Mouse (Mus musculus) left cerebral cortex, postnatal 10 days (tissue): ENCODE data around the gene E2f3. TPM values are rescaled to one million over a fixed set of nuclear protein-coding genes. Genes with fewer than 3 reads are reported as not detected.

Experiments used
- DNase-seq, 2 experiments: peaks; one replicate each; pipeline ENCODE4 v3.0.0; 2021 to 2022; ENCODE audit warnings: low spot score in 2 of 2, mixed read lengths in 1 of 2; ENCODE audit errors: extremely low spot score in 1 of 2
- intact Hi-C: fragments of 180-260 bp; cut with DNase I; formaldehyde crosslinking; loops from one replicate; pipeline ENCODE4 v1.15.1; 2025
- total RNA-seq, 2 experiments: library from RNA; stranded (reverse); gene quantifications; 2 replicates each; pipeline ENCODE4 v1.2.3; 2021

E2f3 gene
- total RNA-seq, 2 experiments from 2014 or later = 19.6 to 20.5 TPM

GRCm38 (mm10) chr13:29983523-29984191 is 2.2 kb downstream of the E2f3 start:
- intact Hi-C loops = loop anchor here (2.0 to 5.0 kb wide), 3 partner anchors 66 to 127 kb away; no protein-coding TSS in a partner anchor
- peak in 1 of 2 experiments; percentile 15 for DNase-seq

DNA sequence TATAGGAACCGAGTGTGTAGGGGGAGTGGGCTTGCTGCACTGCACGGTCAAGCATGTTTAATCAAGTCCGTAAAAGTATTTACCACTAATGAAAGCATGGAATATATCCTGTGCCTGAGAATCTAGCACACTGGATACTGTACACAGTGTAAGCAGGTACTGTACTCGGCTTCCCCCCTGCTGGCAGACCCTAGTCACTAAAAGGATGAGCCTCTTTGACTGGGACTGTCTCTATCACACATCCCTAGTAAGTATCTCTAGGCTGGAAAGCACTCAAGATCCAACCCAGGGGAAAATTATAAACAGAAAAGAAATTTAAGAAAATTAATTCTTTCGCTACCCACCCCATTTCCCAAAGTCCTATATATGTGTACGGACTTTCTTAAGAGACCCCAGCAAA is 2.8 kb downstream of the E2f3 start:
- peak; percentile 31 to 53 for DNase-seq
- intact Hi-C loops = loop anchor here (2.0 to 5.0 kb wide), 2 partner anchors 66 to 126 kb away; no protein-coding TSS in a partner anchor

GRCm38 (mm10) chr13:29982400-29982799 is 3.5 kb downstream of the E2f3 start:
- no peak for DNase-seq
- intact Hi-C loops = loop anchor here (2.0 to 5.0 kb wide), 2 partner anchors 65 to 126 kb away; no protein-coding TSS in a partner anchor

- intact Hi-C loops = no loop called here
- no peak for DNase-seq
Measured at GRCm38 (mm10) chr13:29979140-29979564, 6.7 kb downstream of the E2f3 start.

- no peak for DNase-seq
- intact Hi-C loops = no loop called here
Measured at GRCm38 (mm10) chr13:29977358-29977757, 8.5 kb downstream of the E2f3 start.

- intact Hi-C loops = no loop called here
- no peak for DNase-seq
Measured at GRCm38 (mm10) chr13:29974066-29974465, 11.8 kb downstream of the E2f3 start.

- no peak for DNase-seq
- intact Hi-C loops = no loop called here
Measured at GRCm38 (mm10) chr13:29973610-29974009, 12.3 kb downstream of the E2f3 start.

GRCm38 (mm10) chr13:29970333-29970732 is 15.5 kb downstream of the E2f3 start:
- intact Hi-C loops = no loop called here

GRCm38 (mm10) chr13:29968636-29969035 is 17.2 kb downstream of the E2f3 start:
- DNase-seq = no peak
- intact Hi-C loops = no loop called here

More at GRCm38 (mm10) chr13:29970333-29970732, 15.5 kb downstream of the E2f3 start:
- no peak for DNase-seq

- no peak for DNase-seq
- intact Hi-C loops = no loop called here
Measured at GRCm38 (mm10) chr13:29967367-29967766, 18.5 kb downstream of the E2f3 start.

DNA sequence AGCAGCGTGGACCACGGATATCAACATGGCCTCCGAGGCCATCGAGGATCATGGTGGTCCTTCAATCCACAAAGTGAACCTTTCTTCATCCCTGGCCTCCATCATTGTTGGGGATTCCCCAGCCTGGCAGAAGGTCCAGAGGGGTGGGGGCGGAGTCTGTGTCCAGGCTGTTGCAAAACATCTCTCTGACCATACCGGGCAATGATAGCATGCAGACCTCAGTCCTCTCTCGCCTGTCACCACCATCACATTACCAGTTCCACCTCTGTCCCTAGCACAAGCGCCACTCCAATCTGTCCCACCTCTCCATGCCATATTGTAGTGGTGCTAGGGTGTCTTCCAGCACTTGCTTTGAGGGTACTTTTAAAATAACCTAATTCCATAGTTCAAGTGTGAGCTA is 18.9 kb downstream of the E2f3 start:
- no peak for DNase-seq
- intact Hi-C loops = no loop called here

DNA sequence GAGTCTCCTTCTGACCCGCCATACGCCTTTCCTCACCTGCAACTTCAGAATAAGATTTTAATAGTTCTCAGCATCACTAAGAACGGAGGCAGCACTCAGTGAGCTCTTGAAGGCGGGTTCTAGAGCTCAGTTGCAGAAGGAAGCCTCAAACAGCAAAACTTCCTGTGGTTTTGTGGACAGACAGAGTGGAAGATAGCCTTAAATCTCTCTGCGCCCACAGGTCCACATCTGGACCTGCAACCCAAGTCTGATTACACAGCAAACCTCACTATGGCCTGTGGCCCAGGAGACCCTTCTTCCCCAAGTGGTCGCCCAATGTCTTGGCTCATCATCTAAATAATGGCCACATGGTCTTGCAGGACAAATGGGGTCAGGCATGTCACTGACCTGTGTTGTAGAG is 21.8 kb downstream of the E2f3 start:
- intact Hi-C loops = no loop called here
- DNase-seq = no peak

GRCm38 (mm10) chr13:29960416-29960815 is 25.4 kb downstream of the E2f3 start:
- DNase-seq = no peak
- intact Hi-C loops = no loop called here

DNA sequence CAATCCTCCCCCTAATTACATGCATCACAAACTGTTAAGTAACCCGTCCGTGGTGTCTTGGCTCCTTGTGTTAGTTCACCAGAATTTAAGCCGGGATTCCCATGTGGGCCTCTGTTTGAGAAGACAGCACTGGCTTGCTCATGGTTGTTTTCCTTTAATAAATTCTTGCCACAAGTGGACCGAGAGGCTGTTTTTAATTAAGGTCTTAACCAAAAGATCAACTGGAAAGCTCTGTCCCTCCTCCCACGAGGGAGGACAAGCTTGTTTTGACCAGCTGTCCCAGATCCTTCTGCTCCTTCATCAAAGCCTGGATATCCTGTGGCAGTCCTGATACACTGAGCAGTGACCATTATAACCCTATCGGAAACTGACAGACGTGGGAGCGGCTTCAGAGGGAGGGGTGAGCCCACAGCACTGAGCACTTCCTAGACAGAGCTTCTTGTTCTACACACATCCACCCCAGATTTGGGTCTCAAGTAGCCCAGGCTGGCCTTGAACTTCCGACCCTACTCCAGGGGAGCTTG is 28.1 kb downstream of the E2f3 start:
- intact Hi-C loops = no loop called here
- no peak for DNase-seq

DNA sequence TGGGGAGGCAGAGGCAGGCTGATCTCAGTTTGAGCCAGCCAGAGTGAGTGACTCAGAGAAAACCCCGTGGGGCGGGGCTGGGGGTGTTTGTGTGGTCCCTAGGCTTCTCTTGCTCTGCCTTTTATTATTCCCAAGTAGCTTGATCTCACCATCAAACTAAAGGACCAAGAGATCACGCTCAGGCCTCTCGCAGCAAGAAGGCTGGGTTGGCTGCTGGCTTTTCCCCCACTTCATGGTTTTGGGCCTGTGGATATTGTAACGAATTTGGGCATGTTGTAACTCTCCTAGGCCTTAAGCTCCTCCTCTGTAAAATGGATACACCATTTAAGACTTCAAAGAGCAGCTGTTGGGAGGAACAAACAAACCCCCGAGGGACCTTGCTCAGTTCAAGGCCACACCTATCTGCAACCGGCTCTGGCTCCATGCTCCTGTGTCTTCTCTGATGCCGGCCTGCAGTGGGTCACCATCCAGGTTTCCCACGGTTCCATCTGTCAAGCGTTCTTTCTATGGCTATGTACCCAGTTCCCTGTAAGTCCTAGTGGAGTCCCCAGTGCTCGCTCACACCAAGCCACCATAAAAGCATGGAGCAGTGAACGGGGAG is 28.9 kb downstream of the E2f3 start:
- DNase-seq = no peak
- intact Hi-C loops = no loop called here

DNA sequence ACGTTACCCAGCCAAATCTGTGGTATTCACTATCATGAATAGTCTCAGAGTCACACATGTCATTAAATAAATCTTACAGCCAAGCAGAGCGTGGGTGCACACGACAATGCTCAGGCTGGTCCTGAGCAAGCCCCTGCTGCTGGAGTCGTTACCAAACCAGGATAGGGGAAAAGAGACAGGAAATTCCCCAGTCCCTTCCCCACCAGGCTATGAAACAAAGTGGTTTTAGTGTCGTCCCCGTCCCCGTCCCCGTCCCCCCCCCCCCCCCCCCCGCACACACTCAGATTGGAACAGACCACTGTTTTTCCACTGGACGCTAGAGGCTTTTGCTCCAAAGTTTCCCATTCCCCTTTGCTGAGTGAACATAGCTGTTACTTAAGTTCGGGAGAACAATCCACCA is 30.6 kb downstream of the E2f3 start:
- intact Hi-C loops = no loop called here

GRCm38 (mm10) chr13:29954741-29955140 is 31.1 kb downstream of the E2f3 start:
- intact Hi-C loops = no loop called here
- DNase-seq = no peak

More for the DNA sequence above, 30.6 kb downstream of the E2f3 start:
- no peak for DNase-seq

DNA sequence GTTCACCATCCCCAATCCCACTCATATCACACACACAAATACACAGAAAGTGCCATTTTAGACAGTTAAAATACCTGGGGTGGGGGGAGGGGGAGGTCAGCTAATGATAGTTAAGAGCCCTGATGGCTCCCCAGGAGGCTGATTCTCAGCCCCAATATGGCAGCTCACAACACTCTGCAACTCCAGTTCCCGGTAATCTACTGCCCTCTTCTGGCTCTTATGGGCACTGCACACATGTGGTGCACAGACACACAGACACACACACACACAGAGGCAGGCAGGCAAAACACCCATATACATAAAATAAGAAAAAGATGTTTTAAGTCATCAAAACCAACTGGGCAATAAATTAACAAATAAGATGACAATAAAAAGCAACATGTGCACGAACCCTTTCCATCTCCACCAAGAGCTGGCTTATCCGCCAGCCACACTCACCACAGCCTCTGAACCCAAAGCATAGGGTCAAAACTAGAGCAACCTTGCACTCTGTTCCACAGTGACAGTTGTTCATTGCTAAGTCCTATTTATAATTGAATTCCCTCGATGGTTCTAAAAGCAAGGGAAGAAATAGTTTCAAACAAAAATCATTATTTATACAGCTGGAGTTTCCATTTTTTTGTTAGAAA is 32.3 kb downstream of the E2f3 start:
- intact Hi-C loops = no loop called here
- DNase-seq = no peak

DNA sequence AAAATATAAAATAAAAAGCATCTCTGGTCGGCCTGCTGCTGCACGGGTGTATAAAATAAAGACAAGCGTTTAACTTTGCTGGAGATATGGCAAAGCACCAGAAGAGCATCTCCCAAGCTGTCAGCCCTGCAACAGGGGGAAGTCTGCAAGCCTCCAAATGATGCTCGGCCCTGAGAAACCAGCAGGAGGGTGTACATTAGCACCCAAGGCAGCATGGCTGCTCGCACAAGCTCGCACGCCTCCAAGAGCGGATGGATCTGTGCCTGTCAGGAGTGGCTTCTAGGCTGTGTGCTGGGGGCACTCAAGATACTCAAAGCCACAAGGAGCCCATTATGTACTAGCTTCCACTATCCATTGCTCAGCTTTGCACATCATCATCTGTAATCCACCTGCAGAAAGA is 39.8 kb downstream of the E2f3 start:
- DNase-seq = peak in 1 of 2 experiments; percentile 18
- intact Hi-C loops = no loop called here
